Mouse (Mus musculus) lung, postnatal 0 days (tissue): Measurements from ENCODE around the gene Nrxn3.

Experiments used
- CTCF ChIP-seq: IDR thresholded peaks from 2 replicates; pipeline ENCODE4 v1.5.1; 2016; ENCODE audit warnings: antibody characterized with exemption, mild to moderate bottlenecking
- EP300 ChIP-seq: IDR thresholded peaks from 2 replicates; pipeline ENCODE4 v1.6.1; 2016; ENCODE audit warnings: antibody characterized with exemption, mild to moderate bottlenecking, control low read depth

GRCm38 (mm10) chr12:88793314-88793713 lies 70.6 kb downstream of the Nrxn3 start:
- no peak for TF ChIP-seq CTCF
- TF ChIP-seq EP300 = no peak
